Mouse (Mus musculus): ENCODE measurements around the gene Gm5934.
"Not testable (repeated sequence)": the region's sequence is repeated elsewhere in the genome, so short reads cannot be mapped to it uniquely, and the experiment has no call there.

Gm5934 gene

GRCm38 (mm10) chrX:24500660-24501059 lies at the start of gene Gm5934:
Gene Gm5934 (minus strand): TSS chrX:24500760.
- not testable (repeated sequence) for DNase-seq (ENCODE audit: low spot score)

Data from lung, postnatal 25 days (tissue).